Mouse (Mus musculus) heart, embryonic 14.5 days (tissue): ENCODE results near the gene Zfyve27. TPM values are rescaled to one million over a fixed set of nuclear protein-coding genes. Genes with fewer than 3 reads are reported as not detected.

ENCODE experiments used
- ATAC-seq: fragments of 200-750 bp; cut with Nextera tagmentation; 2 replicates; pipeline ENCODE4 v1.8.0; 2017; ENCODE audit warnings: low read depth, moderate TSS enrichment; ENCODE audit not compliant: insufficient number of reproducible peaks, insufficient read depth, low FRiP score
- H3K27ac ChIP-seq, 2 experiments: fragments of 200-500 bp in 1 of 2; fragments of 300-500 bp in 1 of 2; sonication (generic) in 1 of 2; replicated peaks in 1 of 2; 2 replicates each; pipeline ENCODE4 v1.5.1; 2012 to 2014; ENCODE audit warnings: low read depth in 2 of 2, low read length in 2 of 2, control low read depth in 1 of 2, mild to moderate bottlenecking in 1 of 2, mixed read lengths in 1 of 2; ENCODE audit not compliant: control insufficient read depth in 1 of 2, insufficient read depth in 1 of 2
- H3K27me3 ChIP-seq: fragments of 300-500 bp; sonication (generic); 2 replicates; pipeline ENCODE4 v1.6.1; 2014; ENCODE audit warnings: mild to moderate bottlenecking, low read length, control low read depth; ENCODE audit not compliant: control insufficient read depth, insufficient read depth
- H3K36me3 ChIP-seq: fragments of 300-500 bp; sonication (generic); 2 replicates; pipeline ENCODE4 v1.6.1; 2014; ENCODE audit warnings: mild to moderate bottlenecking, control low read depth, low read length, mixed read lengths; ENCODE audit not compliant: control insufficient read depth, insufficient read depth
- H3K4me1 ChIP-seq, 2 experiments: fragments of 200-500 bp in 1 of 2; fragments of 300-500 bp in 1 of 2; sonication (generic) in 1 of 2; 2 replicates each; pipeline ENCODE4 v1.6.1; 2012 to 2014; ENCODE audit warnings: low read length in 2 of 2, control low read depth in 1 of 2, mixed read lengths in 1 of 2; ENCODE audit not compliant: control insufficient read depth in 2 of 2, insufficient read depth in 2 of 2
- H3K4me2 ChIP-seq: fragments of 300-500 bp; sonication (generic); 2 replicates; pipeline ENCODE4 v1.6.1; 2014; ENCODE audit warnings: mild to moderate bottlenecking, low read length
- H3K4me3 ChIP-seq, 2 experiments: fragments of 200-500 bp in 1 of 2; fragments of 300-500 bp in 1 of 2; sonication (generic) in 1 of 2; 2 replicates each; pipeline ENCODE4 v1.5.1; 2012 to 2014; ENCODE audit warnings: low read length in 2 of 2, mild to moderate bottlenecking in 2 of 2, control low read depth in 1 of 2, low read depth in 1 of 2, moderate library complexity in 1 of 2; ENCODE audit not compliant: control insufficient read depth in 1 of 2, insufficient read depth in 1 of 2
- H3K9ac ChIP-seq: fragments of 300-500 bp; sonication (generic); 2 replicates; pipeline ENCODE4 v1.6.1; 2014; ENCODE audit warnings: mild to moderate bottlenecking, low read length
- H3K9me3 ChIP-seq: fragments of 300-500 bp; sonication (generic); 2 replicates; pipeline ENCODE4 v1.6.1; 2016; ENCODE audit warnings: low read length, control low read depth; ENCODE audit not compliant: control insufficient read depth
- WGBS: fragments of 180-500 bp; shearing (Covaris S2); extraction: QIAGEN DNeasy Blood & Tissue Kit; methylation state at CpG from one replicate; pipeline ENCODE4 v1.1.7; 2014; 5-methylcytosine and 5-hydroxymethylcytosine counted together
- polyA plus RNA-seq: library from polyadenylated mRNA; unstranded; fragments of >200 nt; fragmentation: Nextera tagmentation; extraction: Ambion mirVana; gene quantifications from 2 replicates; pipeline ENCODE4 v1.2.1, GENCODE M21; 2014

Zfyve27 gene
- polyA plus RNA-seq, 1 experiment from 2014 or later = 15.7 TPM

GRCm38 (mm10) chr19:42135070-42135469 lies 28.7 kb upstream of the Zfyve27 start:
- Histone ChIP-seq H3K4me2 (no peak overlapping the region), H3K9me3 (no peaks in the 10 kb centered on the region), H3K4me3 (no peak overlapping the region), H3K9ac (no peak overlapping the region), H3K4me1 (peaks cover 2% of the 10 kb centered on the region in 2 experiments), H3K36me3 (no peaks in the 10 kb centered on the region), H3K27ac (no peak overlapping the region), H3K27me3 (no peaks in the 10 kb centered on the region)
- ATAC-seq = no peak

GRCm38 (mm10) chr19:42136126-42136525 lies 27.6 kb upstream of the Zfyve27 start:
- Histone ChIP-seq H3K4me3 (no peak overlapping the region), H3K36me3 (no peaks in the 10 kb centered on the region), H3K27ac (no peak overlapping the region), H3K9ac (no peak overlapping the region), H3K27me3 (no peaks in the 10 kb centered on the region), H3K4me2 (no peak overlapping the region), H3K9me3 (no peaks in the 10 kb centered on the region), H3K4me1 (no peaks in the 10 kb centered on the region)
- ATAC-seq = no peak
- WGBS = 46% methylated on average over 5 of the region's 5 CpGs

GRCm38 (mm10) chr19:42137167-42137672 lies 26.5 kb upstream of the Zfyve27 start:
- no peak for ATAC-seq
- no peak overlapping the region for H3K4me3 ChIP-seq
- H3K4me2 ChIP-seq = no peak overlapping the region
- no peak overlapping the region for H3K27ac ChIP-seq
- no peaks in the 10 kb centered on the region for H3K27me3 ChIP-seq
- H3K36me3 ChIP-seq = no peaks in the 10 kb centered on the region
- no peaks in the 10 kb centered on the region for H3K9me3 ChIP-seq
- no peak overlapping the region for H3K9ac ChIP-seq
- H3K4me1 ChIP-seq = no peaks in the 10 kb centered on the region
- WGBS = 85% methylated on average over 4 of the region's 4 CpGs

- H3K27ac ChIP-seq = no peak overlapping the region
- no peaks in the 10 kb centered on the region for H3K9me3 ChIP-seq
- no peak overlapping the region for H3K4me3 ChIP-seq
- H3K4me2 ChIP-seq = no peak overlapping the region
- no peaks in the 10 kb centered on the region for H3K4me1 ChIP-seq
- H3K9ac ChIP-seq = no peak overlapping the region
- 76% methylated on average over 15 of the region's 15 CpGs for WGBS
- H3K36me3 ChIP-seq = no peaks in the 10 kb centered on the region
- no peak for ATAC-seq
- H3K27me3 ChIP-seq = no peaks in the 10 kb centered on the region
These were observed 25.1 kb upstream of the Zfyve27 start for GRCm38 (mm10) chr19:42138517-42139285.

GRCm38 (mm10) chr19:42139724-42140517 lies 23.8 kb upstream of the Zfyve27 start:
- 74% methylated on average over 5 of the region's 5 CpGs for WGBS
- H3K27ac ChIP-seq = no peak overlapping the region
- no peaks in the 10 kb centered on the region for H3K9me3 ChIP-seq
- H3K4me2 ChIP-seq = no peak overlapping the region
- H3K27me3 ChIP-seq = no peaks in the 10 kb centered on the region
- no peak overlapping the region for H3K9ac ChIP-seq
- no peak for ATAC-seq
- H3K4me1 ChIP-seq = peaks cover 2 to 3% of the 10 kb centered on the region in 2 experiments; a peak in 2 of 4 replicates
- no peaks in the 10 kb centered on the region for H3K36me3 ChIP-seq
- no peak overlapping the region for H3K4me3 ChIP-seq

- H3K9ac ChIP-seq = no peak overlapping the region
- 64% methylated on average over 3 of the region's 3 CpGs for WGBS
- no peaks in the 10 kb centered on the region for H3K36me3 ChIP-seq
- H3K27me3 ChIP-seq = no peaks in the 10 kb centered on the region
- no peak overlapping the region for H3K4me2 ChIP-seq
- no peak overlapping the region for H3K27ac ChIP-seq
- no peak overlapping the region for H3K4me3 ChIP-seq
- ATAC-seq = no peak
- peaks cover 4 to 6% of the 10 kb centered on the region in 2 experiments; a peak in 2 of 4 replicates for H3K4me1 ChIP-seq
- no peaks in the 10 kb centered on the region for H3K9me3 ChIP-seq
These were observed 21.8 kb upstream of the Zfyve27 start for GRCm38 (mm10) chr19:42141998-42142397.

- H3K4me2 ChIP-seq = no peak overlapping the region
- H3K36me3 ChIP-seq = no peaks in the 10 kb centered on the region
- H3K9ac ChIP-seq = no peak overlapping the region
- WGBS = 82% methylated on average over 2 of the region's 2 CpGs
- H3K27me3 ChIP-seq = no peaks in the 10 kb centered on the region
- H3K27ac ChIP-seq = no peak overlapping the region
- no peak overlapping the region for H3K4me3 ChIP-seq
- no peaks in the 10 kb centered on the region for H3K9me3 ChIP-seq
- H3K4me1 ChIP-seq = peaks cover 5 to 7% of the 10 kb centered on the region in 2 experiments; a peak in 2 of 4 replicates
- ATAC-seq = no peak
These were observed 21.0 kb upstream of the Zfyve27 start for GRCm38 (mm10) chr19:42142757-42143156.
